Mouse (Mus musculus): ENCODE data around the gene Vcam1. TPM values are rescaled to one million over a fixed set of nuclear protein-coding genes. Genes with fewer than 3 reads are reported as not detected.

Vcam1 gene
- polyA plus RNA-seq (2015; fragmentation: Nextera tagmentation; extraction: Ambion mirVana) = 52.1 and 53.7 TPM in 2 replicates

- WGBS = 7% methylated on average over 9 of the region's 9 CpGs
- ATAC-seq (ENCODE audit: insufficient read depth, low FRiP score, low read depth) = peak; percentile 66; the same call in 1 of the 2 replicates
- no peaks in the 10 kb centered on the region for H3K36me3 ChIP-seq
- peak within 1 kb of the TSS; percentile 29; the same call in 1 of the 2 replicates for H3K9ac ChIP-seq
- H3K4me3 ChIP-seq (replicated peaks) = peak within 1 kb of the TSS; percentile 39
- 0 out of 2 replicates have a peak, but pooled peaks cover 3% of the 10 kb centered on the region for H3K4me1 ChIP-seq
- H3K27ac ChIP-seq = peak within 1 kb of the TSS; percentile 63
- H3K9me3 ChIP-seq = no peaks in the 10 kb centered on the region
- peak within 1 kb of the TSS; percentile 34 for H3K4me2 ChIP-seq
- H3K27me3 ChIP-seq (replicated peaks) = no peaks in the 10 kb centered on the region
Measured at GRCm38 (mm10) chr3:116129259-116129738, at the start of gene Vcam1. TSS of gene Vcam1 (minus strand) at chr3:116129688.

DNA sequence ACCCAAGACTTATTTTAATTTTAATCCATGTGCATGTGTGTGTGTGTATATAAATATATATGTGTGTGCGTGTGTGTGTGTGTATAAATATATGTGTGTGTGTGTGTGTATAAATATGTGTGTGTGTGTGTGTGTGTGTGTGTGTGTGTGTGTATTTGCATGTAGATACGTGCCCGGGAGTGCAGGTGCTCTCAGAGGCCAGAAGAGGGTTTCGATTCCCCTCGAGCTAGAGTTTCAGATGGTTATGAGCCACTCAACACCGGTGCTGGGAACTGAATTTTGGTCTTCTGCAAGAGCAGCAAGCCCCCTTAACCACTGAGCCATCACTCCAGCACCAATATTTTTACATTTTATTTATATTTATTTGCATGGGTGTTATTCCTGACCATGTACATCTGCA is 45.6 kb upstream of the Vcam1 start:
- WGBS = 90% methylated on average over 6 of the region's 6 CpGs
- H3K36me3 ChIP-seq = no peaks in the 10 kb centered on the region
- H3K27ac ChIP-seq = no peak overlapping the region
- no peaks in the 10 kb centered on the region for H3K4me1 ChIP-seq
- H3K4me2 ChIP-seq = no peak overlapping the region
- no peak for ATAC-seq (ENCODE audit: insufficient read depth, low FRiP score, low read depth)
- no peaks in the 10 kb centered on the region for H3K9me3 ChIP-seq
- no peaks in the 10 kb centered on the region for H3K27me3 ChIP-seq (replicated peaks)
- H3K9ac ChIP-seq = no peak overlapping the region
- no peak overlapping the region for H3K4me3 ChIP-seq (replicated peaks)

DNA sequence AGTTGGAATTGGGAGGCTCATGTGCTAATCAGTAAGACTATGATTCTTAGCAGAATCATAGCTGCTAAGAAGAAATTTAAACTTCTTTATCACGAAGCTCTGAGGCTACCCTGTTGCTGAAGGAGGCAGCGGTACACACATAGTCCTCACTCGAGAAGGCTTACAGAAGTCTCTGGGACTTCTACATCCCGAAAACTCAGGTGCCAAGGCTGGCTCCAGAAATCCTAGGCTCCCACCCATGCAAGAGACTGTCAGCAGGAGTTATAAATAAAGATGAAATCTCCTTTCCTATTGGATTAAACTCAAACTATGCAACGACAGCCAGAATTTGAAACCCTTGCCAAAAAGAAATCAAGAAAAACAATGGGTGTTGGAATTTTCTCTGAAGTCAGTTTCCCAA is 42.0 kb upstream of the Vcam1 start:
- Histone ChIP-seq H3K27me3 (replicated peaks) (no peaks in the 10 kb centered on the region), H3K4me2 (no peak overlapping the region), H3K27ac (no peak overlapping the region), H3K4me1 (no peaks in the 10 kb centered on the region), H3K9me3 (no peaks in the 10 kb centered on the region), H3K36me3 (no peaks in the 10 kb centered on the region), H3K9ac (no peak overlapping the region), H3K4me3 (replicated peaks) (no peak overlapping the region)
- WGBS = 66% methylated on average over 5 of the region's 5 CpGs
- ATAC-seq (ENCODE audit: insufficient read depth, low FRiP score, low read depth) = no peak

DNA sequence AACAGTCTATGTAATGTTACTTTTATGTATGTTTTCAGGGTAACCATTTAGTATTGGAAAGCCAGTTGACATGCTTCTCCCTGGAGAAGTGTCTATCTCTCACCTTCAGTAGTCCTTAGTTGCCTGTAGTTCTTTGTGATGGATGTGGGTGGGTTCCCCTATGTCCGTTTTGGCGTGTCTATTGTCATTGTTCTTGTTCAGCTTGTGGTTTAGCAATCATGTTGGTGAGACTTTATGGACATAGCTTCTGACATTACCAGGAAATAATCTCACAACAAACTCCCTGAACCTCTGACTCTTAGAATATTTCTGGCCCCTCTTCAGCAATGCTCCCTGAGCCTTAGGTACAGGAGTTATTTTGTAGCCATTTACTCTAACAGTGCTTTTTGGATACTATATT is 38.6 kb upstream of the Vcam1 start:
- Histone ChIP-seq H3K9ac (no peak overlapping the region), H3K36me3 (no peaks in the 10 kb centered on the region), H3K4me3 (replicated peaks) (no peak overlapping the region), H3K9me3 (no peaks in the 10 kb centered on the region), H3K4me1 (no peaks in the 10 kb centered on the region), H3K4me2 (no peak overlapping the region), H3K27ac (no peak overlapping the region), H3K27me3 (replicated peaks) (no peaks in the 10 kb centered on the region)
- WGBS = 66% methylated on average over 2 of the region's 2 CpGs
- no peak for ATAC-seq (ENCODE audit: insufficient read depth, low FRiP score, low read depth)

DNA sequence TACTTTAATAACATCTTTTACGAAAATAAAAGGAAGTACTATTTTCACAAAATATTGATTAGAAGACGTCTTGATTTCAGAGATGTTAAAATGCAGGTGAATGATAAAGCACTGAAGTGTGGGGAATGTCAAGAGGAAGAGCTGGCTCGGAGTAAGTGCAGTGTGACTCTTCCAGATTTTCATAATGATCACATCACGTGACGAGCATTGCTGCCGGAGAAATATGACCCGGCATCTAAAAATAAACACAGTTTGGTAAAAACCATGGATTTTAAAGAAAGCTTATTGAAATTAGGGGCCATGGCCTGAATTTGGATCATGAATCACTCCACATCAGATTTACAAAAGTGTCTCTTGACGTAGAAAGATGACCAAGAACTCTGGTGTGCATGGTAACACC is 36.8 kb upstream of the Vcam1 start:
- no peak for ATAC-seq (ENCODE audit: insufficient read depth, low FRiP score, low read depth)
- no peak overlapping the region for H3K27ac ChIP-seq
- no peaks in the 10 kb centered on the region for H3K9me3 ChIP-seq
- no peaks in the 10 kb centered on the region for H3K4me1 ChIP-seq
- no peak overlapping the region for H3K4me2 ChIP-seq
- H3K9ac ChIP-seq = no peak overlapping the region
- no peaks in the 10 kb centered on the region for H3K27me3 ChIP-seq (replicated peaks)
- no peaks in the 10 kb centered on the region for H3K36me3 ChIP-seq
- whole genome bisulfite sequencing = 66% methylated on average over 8 of the region's 8 CpGs
- H3K4me3 ChIP-seq (replicated peaks) = no peak overlapping the region

DNA sequence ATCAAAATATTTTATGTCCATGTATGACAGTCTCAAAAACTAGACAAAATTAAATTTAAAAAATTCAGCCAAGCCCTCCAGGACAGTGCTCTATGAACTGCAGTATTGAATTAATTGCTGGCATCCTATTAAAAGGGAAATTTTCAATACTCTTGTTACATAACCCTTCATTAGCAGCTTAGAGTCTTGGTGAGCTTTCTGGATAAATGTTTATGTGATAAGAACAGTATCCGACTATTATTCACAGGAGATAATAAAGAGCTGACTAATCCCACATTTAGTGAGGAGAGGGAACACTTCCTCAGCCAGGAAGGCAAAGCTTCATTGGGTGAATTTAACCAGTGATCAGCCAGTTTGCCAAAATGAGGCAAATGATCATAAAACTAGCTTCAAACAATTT is 35.5 kb upstream of the Vcam1 start:
- Histone ChIP-seq H3K36me3 (no peaks in the 10 kb centered on the region), H3K9ac (no peak overlapping the region), H3K4me3 (replicated peaks) (no peak overlapping the region), H3K27me3 (replicated peaks) (no peaks in the 10 kb centered on the region), H3K9me3 (no peaks in the 10 kb centered on the region), H3K4me2 (no peak overlapping the region), H3K27ac (no peak overlapping the region), H3K4me1 (no peaks in the 10 kb centered on the region)
- WGBS = 33% methylated on average over 1 of the region's 1 CpGs
- no peak for ATAC-seq (ENCODE audit: insufficient read depth, low FRiP score, low read depth)

- H3K36me3 ChIP-seq = no peaks in the 10 kb centered on the region
- no peaks in the 10 kb centered on the region for H3K9me3 ChIP-seq
- no peak overlapping the region for H3K4me3 ChIP-seq (replicated peaks)
- ATAC-seq (ENCODE audit: insufficient read depth, low FRiP score, low read depth) = no peak
- no peak overlapping the region for H3K4me2 ChIP-seq
- 84% methylated on average over 5 of the region's 5 CpGs for WGBS
- H3K9ac ChIP-seq = no peak overlapping the region
- no peak overlapping the region for H3K27ac ChIP-seq
- no peaks in the 10 kb centered on the region for H3K4me1 ChIP-seq
- H3K27me3 ChIP-seq (replicated peaks) = no peaks in the 10 kb centered on the region
Measured at GRCm38 (mm10) chr3:116163517-116163916, 34.0 kb upstream of the Vcam1 start.

- no peak for ATAC-seq (ENCODE audit: insufficient read depth, low FRiP score, low read depth)
- Histone ChIP-seq H3K27ac (no peak overlapping the region), H3K4me1 (no peaks in the 10 kb centered on the region), H3K4me2 (no peak overlapping the region), H3K36me3 (no peaks in the 10 kb centered on the region), H3K4me3 (replicated peaks) (no peak overlapping the region), H3K9me3 (no peaks in the 10 kb centered on the region), H3K9ac (no peak overlapping the region), H3K27me3 (replicated peaks) (no peaks in the 10 kb centered on the region)
- 77% methylated on average over 9 of the region's 9 CpGs for WGBS
Measured at GRCm38 (mm10) chr3:116162097-116162666, 32.7 kb upstream of the Vcam1 start.

- no peak overlapping the region for H3K27ac ChIP-seq
- no peaks in the 10 kb centered on the region for H3K27me3 ChIP-seq (replicated peaks)
- 90% methylated on average over 5 of the region's 5 CpGs for WGBS
- no peak overlapping the region for H3K9ac ChIP-seq
- H3K4me2 ChIP-seq = no peak overlapping the region
- no peaks in the 10 kb centered on the region for H3K36me3 ChIP-seq
- H3K9me3 ChIP-seq = no peaks in the 10 kb centered on the region
- no peak overlapping the region for H3K4me3 ChIP-seq (replicated peaks)
- ATAC-seq (ENCODE audit: insufficient read depth, low FRiP score, low read depth) = no peak
- H3K4me1 ChIP-seq = no peaks in the 10 kb centered on the region
Measured at GRCm38 (mm10) chr3:116159376-116159775, 29.9 kb upstream of the Vcam1 start.

DNA sequence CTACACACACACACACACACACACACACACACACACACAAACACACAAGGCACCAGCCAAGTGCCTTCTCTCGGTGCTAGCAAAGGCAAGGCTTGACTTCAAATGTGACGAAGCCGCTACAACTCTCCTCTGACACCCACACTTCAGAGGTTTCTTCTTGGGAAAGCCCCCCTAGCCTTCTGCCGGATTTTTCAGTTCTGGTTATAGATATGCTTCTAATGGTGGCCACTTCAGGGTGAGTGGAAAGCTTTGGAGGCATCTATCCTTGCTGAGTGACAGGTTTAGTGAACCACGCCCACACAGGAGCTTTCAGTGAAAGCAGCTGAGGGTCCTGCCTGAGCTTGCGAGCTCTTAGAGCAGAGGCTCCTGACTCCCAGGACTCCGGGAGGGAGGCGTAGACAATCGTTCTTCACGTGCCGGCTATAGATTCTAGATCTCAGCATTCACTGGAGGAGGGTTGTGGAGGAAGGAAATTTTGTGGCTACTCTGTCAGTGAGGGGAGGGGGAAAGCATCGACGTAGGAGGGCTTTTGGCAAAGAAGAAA is 28.0 kb upstream of the Vcam1 start:
- no peak overlapping the region for H3K4me2 ChIP-seq
- H3K9me3 ChIP-seq = no peaks in the 10 kb centered on the region
- no peaks in the 10 kb centered on the region for H3K4me1 ChIP-seq
- H3K9ac ChIP-seq = no peak overlapping the region
- WGBS = 55% methylated on average over 13 of the region's 13 CpGs
- H3K27me3 ChIP-seq (replicated peaks) = no peaks in the 10 kb centered on the region
- H3K4me3 ChIP-seq (replicated peaks) = no peak overlapping the region
- no peak overlapping the region for H3K27ac ChIP-seq
- no peaks in the 10 kb centered on the region for H3K36me3 ChIP-seq
- no peak for ATAC-seq (ENCODE audit: insufficient read depth, low FRiP score, low read depth)

GRCm38 (mm10) chr3:116150056-116150632 is 20.7 kb upstream of the Vcam1 start:
- Histone ChIP-seq H3K27ac (no peak overlapping the region), H3K4me1 (no peaks in the 10 kb centered on the region), H3K36me3 (no peaks in the 10 kb centered on the region), H3K4me2 (no peak overlapping the region), H3K27me3 (replicated peaks) (no peaks in the 10 kb centered on the region), H3K4me3 (replicated peaks) (no peak overlapping the region), H3K9ac (no peak overlapping the region), H3K9me3 (no peaks in the 10 kb centered on the region)
- 60% methylated on average over 13 of the region's 13 CpGs for WGBS
- ATAC-seq (ENCODE audit: insufficient read depth, low FRiP score, low read depth) = no peak

- H3K36me3 ChIP-seq = no peaks in the 10 kb centered on the region
- H3K9me3 ChIP-seq = no peaks in the 10 kb centered on the region
- no peak overlapping the region for H3K4me3 ChIP-seq (replicated peaks)
- no peak overlapping the region for H3K4me2 ChIP-seq
- H3K4me1 ChIP-seq = no peaks in the 10 kb centered on the region
- no peak overlapping the region for H3K27ac ChIP-seq
- no peak for ATAC-seq (ENCODE audit: insufficient read depth, low FRiP score, low read depth)
- WGBS = 56% methylated on average over 4 of the region's 4 CpGs
- no peak overlapping the region for H3K9ac ChIP-seq
- no peaks in the 10 kb centered on the region for H3K27me3 ChIP-seq (replicated peaks)
Measured at GRCm38 (mm10) chr3:116149096-116149495, 19.6 kb upstream of the Vcam1 start.

Measured in stomach, embryonic 15.5 days (tissue).